Mouse (Mus musculus) lung, postnatal 10 days (tissue): ENCODE measurements at regions not wholly inside any gene's neighbourhood (a gene's known extent, or its start where the extent isn't known, plus 50 kb on each side); places are given as distances from the start of the nearest gene placed in this dataset.
A peak's percentile ranks its signal among the peaks of the same experiment; 100 is the strongest.

ENCODE experiments used
- DNase-seq: peaks from one replicate; pipeline ENCODE4 v3.0.0; 2021

GRCm38 (mm10) chr13:57281941-57282710, 386.3 kb upstream of the Trpc7 start:
- DNase-seq: no peak

DNA sequence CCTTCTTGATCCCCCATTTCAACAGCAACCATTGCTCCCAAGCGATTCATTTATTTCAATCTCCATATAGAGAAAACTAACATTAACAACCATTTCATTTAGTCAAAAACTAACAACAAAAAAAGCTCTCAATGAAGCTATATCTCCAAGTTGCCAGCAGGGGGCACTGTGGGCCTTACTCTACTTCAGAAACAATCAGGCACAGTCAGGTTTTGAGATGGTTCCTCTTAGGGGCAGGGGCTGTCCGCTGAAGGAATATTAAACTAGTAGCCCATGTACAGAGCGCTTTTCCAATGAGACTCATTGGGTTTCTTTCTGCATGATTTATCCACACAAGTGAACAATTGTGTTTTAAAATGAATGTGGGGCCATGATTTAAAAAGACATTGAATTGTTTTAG, 385.7 kb upstream of the Trpc7 start:
- peak; percentile 23 for DNase-seq

DNA sequence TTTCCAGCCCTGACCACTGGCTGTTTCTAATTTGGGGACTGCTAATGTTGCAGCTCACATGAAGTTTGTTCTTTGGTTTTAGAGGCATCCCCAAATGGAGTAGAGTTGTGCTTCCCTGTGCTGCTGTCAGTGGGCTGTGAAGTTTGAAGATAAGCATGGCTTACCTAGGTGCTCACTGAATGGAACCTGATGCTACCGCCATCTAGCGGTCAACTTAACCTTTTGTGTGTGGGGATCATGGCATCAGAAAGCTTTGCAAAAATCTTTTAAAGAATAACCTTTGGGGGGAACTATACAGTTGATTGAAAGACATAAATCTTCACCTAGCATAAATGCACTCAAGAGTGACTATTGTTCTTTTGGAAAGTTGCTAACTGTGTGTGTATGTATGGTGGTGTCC, 382.8 kb upstream of the Trpc7 start:
- no peak for DNase-seq

DNA sequence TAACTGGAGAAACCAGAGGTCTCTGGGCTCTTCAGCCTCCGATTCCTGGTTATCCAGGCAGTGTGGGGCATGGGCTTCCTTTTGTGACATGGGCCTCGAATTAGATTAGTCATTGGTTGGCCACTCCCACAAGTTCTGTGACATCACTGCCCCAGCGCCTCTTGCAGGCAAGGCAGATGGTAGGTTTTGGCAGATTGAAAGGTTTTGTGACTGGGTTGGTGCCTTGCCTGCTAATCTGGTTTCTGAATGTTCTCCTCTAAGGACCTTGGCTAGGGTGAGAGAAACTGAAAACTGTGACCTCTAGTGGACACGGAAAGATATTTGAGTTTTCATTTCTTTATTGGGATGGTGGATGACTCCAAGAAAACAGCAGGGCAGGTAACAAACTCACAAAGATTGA, 381.3 kb upstream of the Trpc7 start:
- peak; percentile 3 for DNase-seq

- DNase-seq: no peak
Observed at GRCm38 (mm10) chr13:57275871-57276270, 380.1 kb upstream of the Trpc7 start.

DNA sequence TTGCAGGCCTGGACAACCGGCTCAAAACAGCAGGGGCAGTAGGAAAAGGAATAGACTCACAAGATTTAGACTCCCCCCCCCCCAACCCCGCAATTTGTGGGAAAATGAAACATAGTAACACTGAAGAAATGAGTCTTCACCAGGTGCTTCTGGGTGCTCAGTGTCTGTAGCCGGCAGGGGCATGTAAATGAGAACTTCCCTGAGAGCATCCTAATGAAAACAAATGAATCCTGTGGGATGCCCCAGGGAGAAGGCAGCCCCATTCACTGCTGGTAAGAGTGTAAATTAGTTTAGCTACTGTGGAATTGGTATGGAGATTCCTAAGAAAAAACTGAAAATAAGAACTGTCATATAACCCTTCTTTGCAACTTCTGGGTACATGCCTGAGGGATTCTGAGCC, 377.8 kb upstream of the Trpc7 start:
- DNase-seq: no peak

GRCm38 (mm10) chr13:57269614-57270013, 373.8 kb upstream of the Trpc7 start:
- peak; percentile 31 for DNase-seq

GRCm38 (mm10) chr13:57259920-57260319, 364.1 kb upstream of the Trpc7 start:
- peak; percentile 74 for DNase-seq

- DNase-seq: no peak
Observed at GRCm38 (mm10) chr13:57259474-57259873, 363.7 kb upstream of the Trpc7 start.

DNA sequence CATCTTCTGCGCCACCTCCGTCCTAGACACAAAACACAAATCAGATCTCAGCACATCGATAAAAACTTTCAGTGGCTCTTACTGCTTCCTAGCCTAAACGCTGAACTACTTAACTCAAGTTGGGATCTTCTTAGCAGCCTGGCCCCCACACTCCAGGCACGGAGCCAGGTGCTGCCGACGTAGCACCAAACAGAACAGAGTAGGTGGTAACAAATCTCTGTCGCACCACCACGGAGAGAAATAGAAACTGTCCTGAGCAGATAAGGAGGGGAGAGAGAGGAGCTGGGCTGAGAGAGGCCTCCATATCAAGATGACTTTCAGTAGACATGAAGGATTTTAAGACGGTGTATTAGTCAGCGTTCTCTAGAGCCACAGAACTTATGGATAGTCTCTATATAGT, 360.1 kb upstream of the Trpc7 start:
- no peak for DNase-seq

DNA sequence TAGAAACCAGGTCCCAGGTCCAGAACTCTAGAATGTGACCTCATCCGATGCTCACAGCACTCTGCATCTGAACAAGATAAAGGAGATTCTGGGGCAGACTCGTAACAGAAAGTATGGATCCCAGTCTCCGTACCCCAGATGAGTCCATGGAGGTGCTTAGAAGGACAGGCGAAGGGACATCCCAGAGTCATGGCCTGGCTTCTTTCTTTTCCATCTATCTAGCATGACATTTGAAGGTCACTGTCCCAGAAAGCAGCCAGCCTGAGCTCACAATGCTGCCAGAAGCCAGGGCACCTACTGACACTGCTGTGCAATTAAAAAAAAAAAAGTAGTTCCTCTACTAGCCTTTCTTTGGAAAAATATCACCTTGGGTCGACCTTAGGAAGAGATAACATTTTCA, 354.1 kb upstream of the Trpc7 start:
- no peak for DNase-seq

DNA sequence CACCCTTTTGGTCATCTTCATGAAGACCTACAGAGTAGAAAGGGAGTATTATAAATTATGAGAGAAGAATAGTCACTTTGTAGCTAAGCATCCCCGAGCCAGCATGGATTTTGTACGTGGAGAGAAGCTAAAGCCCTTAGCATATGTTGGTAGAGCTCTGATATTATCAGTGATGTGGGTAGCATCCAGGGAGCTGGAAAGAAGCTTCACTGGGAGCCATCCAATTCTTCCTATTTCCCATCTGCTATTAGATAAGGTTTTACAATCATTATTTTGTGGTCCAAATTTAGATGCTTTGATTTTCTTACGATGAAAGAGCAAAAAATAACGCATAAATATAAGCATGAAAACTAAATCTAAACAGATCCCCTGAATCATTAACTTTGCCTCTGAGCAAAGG, 353.6 kb upstream of the Trpc7 start:
- no peak for DNase-seq

DNA sequence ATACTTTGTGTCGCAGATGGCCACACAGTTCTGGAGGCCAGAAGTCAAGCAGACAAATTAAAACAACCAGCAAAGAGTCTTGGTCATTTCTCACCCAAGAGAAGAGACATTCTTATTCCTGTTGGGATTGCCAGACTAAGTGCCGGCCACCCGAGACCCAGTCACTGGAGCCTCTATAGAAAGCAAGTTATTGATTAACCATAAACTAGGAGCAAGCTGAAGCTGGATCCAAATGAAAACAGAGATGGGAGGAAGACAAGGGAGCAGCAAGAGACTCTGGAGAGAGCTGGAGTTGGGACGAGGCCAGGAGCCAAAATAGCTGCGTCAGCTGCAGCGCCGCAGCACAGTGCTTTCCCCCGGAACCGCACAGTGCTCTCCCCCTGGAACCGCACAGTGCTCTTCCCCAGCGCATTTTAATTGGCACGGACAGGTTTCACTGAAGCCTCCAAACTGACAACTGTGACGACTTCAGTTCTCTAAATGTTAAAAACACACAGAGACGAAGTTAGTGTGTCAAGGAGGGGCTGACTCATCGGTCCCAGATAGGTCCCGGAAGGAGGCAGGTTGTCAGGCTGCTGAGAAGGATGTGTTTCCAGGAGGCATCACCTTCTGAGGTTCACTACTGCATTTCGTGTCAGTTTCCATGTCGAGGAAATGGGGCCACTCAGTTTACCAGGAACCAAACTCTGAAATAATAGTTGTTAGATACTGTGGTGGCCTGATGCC, 350.6 kb upstream of the Trpc7 start:
- peak; percentile 15 for DNase-seq

DNA sequence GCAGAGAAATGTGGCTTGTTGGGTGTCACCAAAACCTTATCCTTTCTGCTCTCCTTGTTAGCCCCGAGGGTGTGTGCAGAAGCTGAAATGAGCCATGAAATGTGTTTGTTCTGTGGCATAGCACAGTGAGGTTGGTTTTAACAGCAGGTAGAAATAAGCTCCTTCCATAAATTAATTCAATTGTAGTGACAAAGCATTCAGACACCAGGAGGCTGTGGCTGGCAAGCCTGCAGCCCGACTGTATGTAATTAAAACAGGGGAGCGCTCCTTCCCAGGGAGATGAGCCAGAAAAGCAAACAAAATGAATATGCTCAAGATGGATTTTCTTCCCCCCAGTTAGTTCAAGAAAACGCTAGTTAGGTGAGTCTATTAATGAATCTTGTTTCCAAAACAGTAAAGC, 341.1 kb upstream of the Trpc7 start:
- DNase-seq: no peak

GRCm38 (mm10) chr13:57236211-57236610, 340.4 kb upstream of the Trpc7 start:
- DNase-seq: peak; percentile 45

GRCm38 (mm10) chr13:57232906-57233305, 337.1 kb upstream of the Trpc7 start:
- DNase-seq: no peak

DNA sequence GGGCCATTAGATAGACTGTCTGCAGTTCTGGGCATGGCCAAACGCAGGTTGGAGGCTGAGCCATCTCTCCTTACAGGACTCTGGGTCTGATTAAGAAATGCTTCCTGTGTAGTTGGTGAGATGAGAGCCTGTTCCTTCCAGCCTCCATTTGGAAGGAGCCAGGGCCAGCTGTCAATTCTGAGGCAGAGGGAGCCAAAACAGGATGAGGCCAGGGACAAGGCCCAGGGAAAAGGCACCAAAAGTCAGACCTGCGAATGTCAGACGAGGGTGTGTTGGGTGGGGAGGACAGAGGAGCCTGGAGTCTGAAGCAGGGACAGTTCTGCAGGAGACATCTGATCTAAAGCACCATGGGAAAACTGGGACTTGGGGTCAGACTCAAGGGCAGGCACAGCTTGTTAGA, 335.9 kb upstream of the Trpc7 start:
- peak; percentile 26 for DNase-seq

DNA sequence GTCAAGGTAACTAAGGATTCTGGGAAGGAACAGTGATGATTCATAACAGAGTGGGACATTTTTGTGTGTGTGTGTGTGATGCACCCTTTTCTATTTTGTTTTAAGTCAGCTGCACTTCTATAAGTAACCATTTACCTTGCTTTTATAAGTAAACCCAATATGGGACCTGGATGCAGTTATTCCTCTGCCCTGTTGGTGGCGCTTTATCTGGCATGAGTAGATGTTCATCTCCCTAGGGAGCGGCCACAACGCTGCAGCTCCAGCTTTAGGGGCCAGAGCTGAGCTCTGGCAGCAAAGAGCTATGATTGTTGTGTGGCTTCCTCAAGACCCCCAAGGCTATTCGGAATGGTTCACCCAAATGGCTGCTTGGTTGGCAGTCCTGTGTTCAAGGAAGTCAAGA, 334.5 kb upstream of the Trpc7 start:
- DNase-seq: no peak

DNA sequence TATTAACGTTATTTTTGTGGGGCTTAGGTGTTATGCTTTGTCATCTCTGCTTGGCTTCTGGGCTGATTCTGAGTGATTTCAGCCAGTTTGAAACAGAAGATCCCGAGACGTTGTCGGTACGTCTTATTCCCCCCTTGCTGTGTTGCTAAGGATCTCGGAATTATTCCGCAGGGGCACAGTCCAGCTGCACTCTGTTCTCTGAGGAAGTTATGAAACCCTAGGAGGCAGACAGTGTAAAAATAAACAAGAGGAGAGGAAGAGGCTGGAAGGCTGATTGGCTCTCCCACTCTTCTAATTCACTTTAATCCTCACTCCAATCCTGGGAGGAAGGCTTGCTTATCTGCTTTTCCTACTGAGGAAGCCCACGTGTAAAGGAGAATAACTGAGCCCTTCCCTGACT, 325.3 kb upstream of the Trpc7 start:
- no peak for DNase-seq

- DNase-seq: peak; percentile 10
Observed at GRCm38 (mm10) chr13:57216161-57216560, 320.4 kb upstream of the Trpc7 start.

DNA sequence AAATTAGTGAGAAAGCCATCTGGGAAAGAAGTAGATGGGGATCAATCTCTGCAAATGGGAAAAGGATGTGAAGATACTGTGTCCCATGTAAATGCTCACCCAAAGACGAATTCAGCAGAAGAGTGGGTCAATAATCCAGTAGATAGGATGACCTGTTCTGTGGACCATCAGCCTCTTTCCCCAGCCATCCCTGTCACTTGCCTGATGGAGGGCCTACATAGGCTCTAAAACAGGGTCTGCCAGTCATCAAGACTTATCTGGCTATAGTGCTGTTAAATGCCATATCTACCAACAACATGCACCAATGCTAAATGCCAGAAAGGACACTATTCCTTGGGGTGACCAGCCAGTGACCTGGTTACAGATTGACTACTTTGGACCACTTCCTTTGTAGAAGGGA, 316.5 kb upstream of the Trpc7 start:
- DNase-seq: no peak

GRCm38 (mm10) chr13:57191195-57191594, 295.4 kb upstream of the Trpc7 start:
- no peak for DNase-seq

GRCm38 (mm10) chr13:57189246-57189645, 293.5 kb upstream of the Trpc7 start:
- no peak for DNase-seq

- DNase-seq: peak; percentile 87
Observed at GRCm38 (mm10) chr13:57186168-57186567, 290.4 kb upstream of the Trpc7 start.

DNA sequence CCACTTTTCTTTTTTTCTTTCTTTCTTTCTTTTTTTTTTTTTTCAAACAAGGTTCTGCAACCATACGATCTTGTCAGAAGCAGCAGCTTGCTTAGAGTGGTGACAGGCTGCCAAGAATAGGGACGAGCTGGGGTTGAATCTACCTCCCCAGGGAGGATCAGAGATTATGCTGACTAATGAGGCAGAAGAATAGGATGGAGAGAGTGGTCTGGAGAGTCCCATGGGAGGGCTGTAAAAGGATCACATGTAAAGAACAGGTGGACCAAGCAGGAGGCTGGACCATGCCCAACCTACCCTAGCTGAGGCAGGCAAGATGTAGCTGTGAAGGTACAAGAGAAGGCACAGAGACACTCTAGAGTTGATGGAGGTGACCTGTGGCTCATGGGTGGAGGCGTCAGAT, 274.4 kb upstream of the Trpc7 start:
- DNase-seq: no peak
